Mouse (Mus musculus): ENCODE measurements around the gene Sgcd. TPM values are rescaled to one million over a fixed set of nuclear protein-coding genes. Genes with fewer than 3 reads are reported as not detected.

Sgcd gene
- polyA plus RNA-seq, 1 experiment from 2014 or later, result 6.4 TPM

- DNase-seq (ENCODE audit: low spot score), result no peak
- Histone ChIP-seq H3K27ac (no peak overlapping the region), H3K27me3 (ENCODE audit: low read depth, poor library complexity, severe bottlenecking) (no peaks in the 10 kb centered on the region), H3K9me3 (replicated peaks) (no peaks in the 10 kb centered on the region), H3K4me3 (no peak overlapping the region), H3K36me3 (no peaks in the 10 kb centered on the region), H3K4me1 (no peaks in the 10 kb centered on the region)
- WGBS, result 63% methylated on average over 2 of the region's 2 CpGs
Measured at GRCm38 (mm10) chr11:47050390-47050789, 938.4 kb downstream of the Sgcd start.

GRCm38 (mm10) chr11:47049756-47050155, 939.0 kb downstream of the Sgcd start:
- H3K27me3 ChIP-seq (ENCODE audit: low read depth, poor library complexity, severe bottlenecking), result no peaks in the 10 kb centered on the region
- no peaks in the 10 kb centered on the region for H3K9me3 ChIP-seq (replicated peaks)
- H3K27ac ChIP-seq, result no peak overlapping the region
- 87% methylated on average over 4 of the region's 4 CpGs for WGBS
- no peak for DNase-seq (ENCODE audit: low spot score)
- H3K4me1 ChIP-seq, result no peaks in the 10 kb centered on the region
- no peaks in the 10 kb centered on the region for H3K36me3 ChIP-seq
- no peak overlapping the region for H3K4me3 ChIP-seq

- H3K36me3 ChIP-seq, result no peaks in the 10 kb centered on the region
- no peaks in the 10 kb centered on the region for H3K9me3 ChIP-seq (replicated peaks)
Measured at GRCm38 (mm10) chr11:47032318-47032717, 956.5 kb downstream of the Sgcd start.

GRCm38 (mm10) chr11:47020874-47021273, 967.9 kb downstream of the Sgcd start:
- Histone ChIP-seq H3K36me3 (no peaks in the 10 kb centered on the region), H3K9me3 (replicated peaks) (no peaks in the 10 kb centered on the region), H3K27me3 (ENCODE audit: low read depth, poor library complexity, severe bottlenecking) (no peaks in the 10 kb centered on the region), H3K4me1 (no peaks in the 10 kb centered on the region), H3K27ac (no peak overlapping the region), H3K4me3 (no peak overlapping the region)
- no peak for DNase-seq (ENCODE audit: low spot score)
- 44% methylated on average over 6 of the region's 6 CpGs for WGBS

More at GRCm38 (mm10) chr11:47032318-47032717, 956.5 kb downstream of the Sgcd start:
- no peaks in the 10 kb centered on the region for H3K4me1 ChIP-seq
- 84% methylated on average over 5 of the region's 5 CpGs for WGBS
- no peak overlapping the region for H3K4me3 ChIP-seq
- H3K27me3 ChIP-seq (ENCODE audit: low read depth, poor library complexity, severe bottlenecking), result no peaks in the 10 kb centered on the region
- DNase-seq (ENCODE audit: low spot score), result no peak
- no peak overlapping the region for H3K27ac ChIP-seq

GRCm38 (mm10) chr11:47018139-47018538, 970.6 kb downstream of the Sgcd start:
- Histone ChIP-seq H3K9me3 (replicated peaks) (no peaks in the 10 kb centered on the region), H3K36me3 (no peaks in the 10 kb centered on the region), H3K27me3 (ENCODE audit: low read depth, poor library complexity, severe bottlenecking) (no peaks in the 10 kb centered on the region), H3K27ac (no peak overlapping the region), H3K4me1 (no peaks in the 10 kb centered on the region), H3K4me3 (no peak overlapping the region)
- no peak for DNase-seq (ENCODE audit: low spot score)
- 82% methylated on average over 2 of the region's 2 CpGs for WGBS

GRCm38 (mm10) chr11:47015683-47016082, 973.1 kb downstream of the Sgcd start:
- Histone ChIP-seq H3K27me3 (ENCODE audit: low read depth, poor library complexity, severe bottlenecking) (no peaks in the 10 kb centered on the region), H3K9me3 (replicated peaks) (no peaks in the 10 kb centered on the region), H3K36me3 (no peaks in the 10 kb centered on the region), H3K4me3 (no peak overlapping the region), H3K27ac (no peak overlapping the region), H3K4me1 (no peaks in the 10 kb centered on the region)
- 44% methylated on average over 2 of the region's 2 CpGs for WGBS
- DNase-seq (ENCODE audit: low spot score), result no peak

GRCm38 (mm10) chr11:47014278-47014677, 974.5 kb downstream of the Sgcd start:
- H3K27ac ChIP-seq, result no peak overlapping the region
- H3K4me1 ChIP-seq, result no peaks in the 10 kb centered on the region
- H3K4me3 ChIP-seq, result no peak overlapping the region
- no peaks in the 10 kb centered on the region for H3K36me3 ChIP-seq
- no peaks in the 10 kb centered on the region for H3K9me3 ChIP-seq (replicated peaks)
- no peaks in the 10 kb centered on the region for H3K27me3 ChIP-seq (ENCODE audit: low read depth, poor library complexity, severe bottlenecking)
- no peak for DNase-seq (ENCODE audit: low spot score)

GRCm38 (mm10) chr11:47010166-47010565, 978.6 kb downstream of the Sgcd start:
- no peak overlapping the region for H3K27ac ChIP-seq
- DNase-seq (ENCODE audit: low spot score), result no peak
- no peaks in the 10 kb centered on the region for H3K36me3 ChIP-seq
- H3K4me1 ChIP-seq, result no peaks in the 10 kb centered on the region
- H3K4me3 ChIP-seq, result no peak overlapping the region
- no peaks in the 10 kb centered on the region for H3K27me3 ChIP-seq (ENCODE audit: low read depth, poor library complexity, severe bottlenecking)
- no peaks in the 10 kb centered on the region for H3K9me3 ChIP-seq (replicated peaks)

- Histone ChIP-seq H3K4me1 (no peaks in the 10 kb centered on the region), H3K4me3 (no peak overlapping the region), H3K27me3 (ENCODE audit: low read depth, poor library complexity, severe bottlenecking) (no peaks in the 10 kb centered on the region), H3K27ac (no peak overlapping the region), H3K9me3 (replicated peaks) (no peaks in the 10 kb centered on the region), H3K36me3 (no peaks in the 10 kb centered on the region)
- no peak for DNase-seq (ENCODE audit: low spot score)
- WGBS, result 69% methylated on average over 1 of the region's 1 CpGs
Measured at GRCm38 (mm10) chr11:47005301-47005875, 983.4 kb downstream of the Sgcd start.

GRCm38 (mm10) chr11:46939311-46939710, 1049.5 kb downstream of the Sgcd start:
- Histone ChIP-seq H3K4me3 (no peak overlapping the region), H3K9me3 (replicated peaks) (no peaks in the 10 kb centered on the region), H3K36me3 (no peaks in the 10 kb centered on the region), H3K4me1 (peaks cover 15% of the 10 kb centered on the region), H3K27ac (no peak overlapping the region), H3K27me3 (ENCODE audit: low read depth, poor library complexity, severe bottlenecking) (no peaks in the 10 kb centered on the region)
- WGBS, result 25% methylated on average over 4 of the region's 4 CpGs
- no peak for DNase-seq (ENCODE audit: low spot score)

GRCm38 (mm10) chr11:46924946-46925345, 1063.8 kb downstream of the Sgcd start:
- H3K36me3 ChIP-seq, result no peaks in the 10 kb centered on the region
- 55% methylated on average over 1 of the region's 1 CpGs for WGBS
- H3K27me3 ChIP-seq (ENCODE audit: low read depth, poor library complexity, severe bottlenecking), result no peaks in the 10 kb centered on the region
- H3K9me3 ChIP-seq (replicated peaks), result no peaks in the 10 kb centered on the region
- no peak overlapping the region for H3K4me3 ChIP-seq
- DNase-seq (ENCODE audit: low spot score), result no peak
- 0 out of 2 replicates have a peak, but pooled peaks cover 6% of the 10 kb centered on the region for H3K4me1 ChIP-seq
- no peak overlapping the region for H3K27ac ChIP-seq

GRCm38 (mm10) chr11:46920244-46920643, 1068.5 kb downstream of the Sgcd start:
- no peak overlapping the region for H3K27ac ChIP-seq
- no peaks in the 10 kb centered on the region for H3K9me3 ChIP-seq (replicated peaks)
- H3K36me3 ChIP-seq, result no peaks in the 10 kb centered on the region
- 0 out of 2 replicates have a peak, but pooled peaks cover 6% of the 10 kb centered on the region for H3K4me1 ChIP-seq
- no peaks in the 10 kb centered on the region for H3K27me3 ChIP-seq (ENCODE audit: low read depth, poor library complexity, severe bottlenecking)
- no peak for DNase-seq (ENCODE audit: low spot score)
- WGBS, result 95% methylated on average over 1 of the region's 1 CpGs
- no peak overlapping the region for H3K4me3 ChIP-seq

GRCm38 (mm10) chr11:46912656-46913237, 1076.0 kb downstream of the Sgcd start:
- no peaks in the 10 kb centered on the region for H3K4me1 ChIP-seq
- H3K27ac ChIP-seq, result no peak overlapping the region
- no peaks in the 10 kb centered on the region for H3K9me3 ChIP-seq (replicated peaks)
- H3K36me3 ChIP-seq, result no peaks in the 10 kb centered on the region
- WGBS, result 89% methylated on average over 5 of the region's 5 CpGs
- no peak overlapping the region for H3K4me3 ChIP-seq
- H3K27me3 ChIP-seq (ENCODE audit: low read depth, poor library complexity, severe bottlenecking), result no peaks in the 10 kb centered on the region
- DNase-seq (ENCODE audit: low spot score), result no peak

- Histone ChIP-seq H3K4me1 (no peaks in the 10 kb centered on the region), H3K4me3 (no peak overlapping the region), H3K36me3 (no peaks in the 10 kb centered on the region), H3K27me3 (ENCODE audit: low read depth, poor library complexity, severe bottlenecking) (no peaks in the 10 kb centered on the region), H3K9me3 (replicated peaks) (no peaks in the 10 kb centered on the region), H3K27ac (no peak overlapping the region)
- no peak for DNase-seq (ENCODE audit: low spot score)
- WGBS, result 78% methylated on average over 1 of the region's 1 CpGs
Measured at GRCm38 (mm10) chr11:46904281-46904680, 1084.5 kb downstream of the Sgcd start.
